Mouse (Mus musculus) 3134 (cell line): ENCODE measurements around the gene Zic2.
"Not testable (repeated sequence)": the region's sequence is repeated elsewhere in the genome, so short reads cannot be mapped to it uniquely, and the experiment has no call there.

Source experiments
- DNase-seq: peaks from one replicate; pipeline ENCODE4 v3.0.0-alpha.2; 2011; ENCODE audit warnings: low spot score; ENCODE audit not compliant: insufficient read length; ENCODE audit errors: extremely low read depth

The Zic2 gene

DNA sequence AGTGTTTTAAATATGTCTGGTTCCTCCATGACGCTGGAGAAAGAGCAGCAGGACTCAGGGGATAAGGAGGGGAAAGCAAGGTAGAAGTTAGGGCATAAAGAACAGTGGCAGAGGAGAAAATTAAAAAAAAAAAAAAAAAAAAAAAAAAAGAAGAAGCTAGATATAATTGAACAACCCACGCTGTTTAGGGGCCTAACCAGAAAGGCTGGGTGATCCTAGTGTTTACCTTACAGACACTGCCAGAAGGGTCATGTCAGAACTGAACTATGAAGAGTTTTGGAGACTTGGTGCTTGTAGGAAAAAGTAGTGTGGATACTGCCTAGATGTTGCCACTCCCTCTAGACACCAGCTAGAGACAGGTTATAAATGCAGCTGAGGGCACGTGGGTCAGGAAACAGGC is 13.7 kb upstream of the Zic2 start:
- DNase-seq: no peak

DNA sequence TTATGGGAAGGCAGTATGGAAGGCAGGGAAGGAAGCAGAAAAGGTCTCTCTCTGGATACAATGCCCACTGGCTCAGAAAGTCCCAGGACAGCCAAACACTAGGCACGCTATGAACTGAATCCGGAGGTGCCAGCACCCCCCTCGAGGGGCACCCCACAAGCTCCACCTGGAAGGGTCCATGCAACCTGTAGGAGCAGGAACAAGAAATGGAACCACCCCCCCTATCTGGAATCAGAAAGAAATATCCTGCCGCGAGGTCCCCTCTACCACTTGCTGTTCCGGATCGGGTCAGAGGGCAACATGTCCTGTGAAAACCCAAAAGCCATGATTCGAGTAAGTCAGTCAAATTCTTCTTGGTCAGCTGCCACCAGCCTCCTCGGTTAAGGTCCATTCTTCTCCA is 13.3 kb upstream of the Zic2 start:
- DNase-seq: no peak

- no peak for DNase-seq
Observed at GRCm38 (mm10) chr14:122462689-122463079, 12.6 kb upstream of the Zic2 start.

- no peak for DNase-seq
Observed at GRCm38 (mm10) chr14:122463080-122463691, 12.0 kb upstream of the Zic2 start.

DNA sequence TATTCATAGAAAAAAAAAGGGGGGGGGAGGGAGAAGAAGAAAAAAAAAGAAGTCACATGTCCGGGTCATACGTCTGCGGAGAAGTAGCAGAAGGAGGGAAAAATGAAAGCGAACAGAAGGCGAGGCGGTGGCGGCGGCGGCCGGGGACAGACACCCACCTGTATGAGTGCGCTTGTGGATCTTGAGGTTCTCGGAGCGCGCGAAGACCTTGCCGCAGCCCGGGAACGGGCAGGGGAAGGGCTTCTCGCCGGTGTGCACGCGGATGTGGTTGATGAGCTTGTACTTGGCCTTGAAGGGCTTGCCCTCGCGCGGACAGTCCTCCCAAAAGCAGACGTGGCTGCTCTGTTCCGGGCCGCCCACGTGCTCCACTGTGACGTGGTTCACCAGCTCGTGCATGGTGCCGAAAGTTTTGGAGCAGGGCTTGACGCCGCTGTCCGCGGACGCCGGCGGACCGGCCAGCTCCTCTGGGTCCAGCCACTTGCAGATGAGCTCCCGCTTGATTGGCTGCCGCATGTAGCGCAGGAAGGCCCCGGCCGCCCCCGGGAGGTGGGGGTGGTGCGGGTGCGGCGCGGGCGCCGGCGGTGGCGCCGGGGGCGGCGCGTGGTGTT is 11.4 kb upstream of the Zic2 start:
- DNase-seq: not testable (repeated sequence)

DNA sequence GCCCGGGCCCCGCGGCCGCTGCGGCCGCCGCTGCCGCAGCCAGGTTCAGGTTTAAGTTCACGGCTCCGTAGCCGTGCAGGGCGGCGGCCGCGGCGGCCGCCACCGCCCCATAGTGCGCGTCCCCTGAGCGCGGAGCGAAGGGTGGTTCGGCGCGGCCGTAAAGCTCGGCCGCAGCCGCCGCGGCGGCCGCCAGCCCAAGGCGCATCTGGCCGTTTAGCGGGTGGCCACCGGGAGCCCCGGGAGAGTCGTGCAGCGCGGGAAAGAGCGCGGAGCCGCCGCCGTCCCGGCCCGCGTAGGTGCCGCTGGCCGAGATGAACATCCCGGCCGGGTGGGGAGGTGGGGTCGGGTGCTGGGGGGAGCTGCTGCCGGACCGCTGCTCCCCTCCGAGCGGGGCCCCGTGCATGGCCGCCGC is 10.9 kb upstream of the Zic2 start:
- no peak for DNase-seq

- no peak for DNase-seq
Observed at GRCm38 (mm10) chr14:122464763-122465741, 10.2 kb upstream of the Zic2 start, which contains the start of gene Zic5. Gene Zic5 (minus strand): TSS chr14:122465677.

DNA sequence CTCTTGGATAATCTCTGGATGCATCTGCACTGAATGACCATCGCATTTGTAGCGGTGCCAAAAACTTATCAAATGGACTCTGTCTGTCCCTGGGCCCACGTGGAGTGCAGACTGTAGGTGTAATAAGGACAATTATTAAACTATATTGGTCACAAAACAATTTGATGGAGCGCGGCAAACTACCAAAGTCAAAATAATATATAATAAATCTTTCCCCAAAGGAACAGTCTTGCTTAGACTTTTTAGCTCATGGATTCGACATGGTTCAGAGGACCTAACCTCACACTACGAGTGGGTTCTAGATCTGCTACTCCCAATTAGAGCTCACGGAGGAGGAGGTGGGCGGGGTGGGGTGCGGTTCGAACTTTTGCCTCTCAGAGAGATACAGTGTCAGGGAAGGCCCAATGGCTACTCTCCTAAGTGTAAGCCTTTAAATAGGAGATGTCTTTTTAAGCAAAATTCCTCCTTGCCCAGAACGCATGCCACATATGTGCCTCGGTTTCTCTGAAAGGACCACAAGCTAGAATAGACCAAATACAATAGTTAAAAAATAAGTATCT is 9.2 kb upstream of the Zic2 start:
- DNase-seq: no peak

DNA sequence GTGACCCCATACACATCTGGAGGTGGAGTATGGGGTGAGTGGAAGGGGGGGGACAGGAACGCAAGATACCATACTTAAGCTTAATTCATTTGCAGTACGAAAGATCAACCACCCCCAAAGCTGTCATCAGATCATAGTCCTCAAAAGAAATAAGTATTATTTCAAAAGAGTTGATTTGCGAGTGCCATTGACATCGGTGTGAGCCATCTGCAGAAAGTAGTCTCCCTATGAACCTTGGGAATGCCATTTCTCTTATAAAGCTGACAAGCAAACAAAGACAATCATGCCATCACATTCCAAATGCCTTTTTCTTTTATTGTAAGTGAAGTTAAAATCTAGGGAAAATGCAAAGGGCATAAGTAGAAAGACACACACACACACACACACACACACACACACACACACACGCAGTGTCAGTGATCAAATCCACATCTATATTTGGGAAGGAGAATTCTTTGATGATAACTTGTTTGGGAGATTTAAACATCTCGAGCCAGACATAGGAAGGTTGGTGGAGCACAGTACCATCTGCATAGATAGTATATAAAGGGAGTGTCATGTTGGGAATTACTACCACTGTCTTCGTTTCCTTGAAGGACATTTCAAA is 8.4 kb upstream of the Zic2 start:
- no peak for DNase-seq

DNA sequence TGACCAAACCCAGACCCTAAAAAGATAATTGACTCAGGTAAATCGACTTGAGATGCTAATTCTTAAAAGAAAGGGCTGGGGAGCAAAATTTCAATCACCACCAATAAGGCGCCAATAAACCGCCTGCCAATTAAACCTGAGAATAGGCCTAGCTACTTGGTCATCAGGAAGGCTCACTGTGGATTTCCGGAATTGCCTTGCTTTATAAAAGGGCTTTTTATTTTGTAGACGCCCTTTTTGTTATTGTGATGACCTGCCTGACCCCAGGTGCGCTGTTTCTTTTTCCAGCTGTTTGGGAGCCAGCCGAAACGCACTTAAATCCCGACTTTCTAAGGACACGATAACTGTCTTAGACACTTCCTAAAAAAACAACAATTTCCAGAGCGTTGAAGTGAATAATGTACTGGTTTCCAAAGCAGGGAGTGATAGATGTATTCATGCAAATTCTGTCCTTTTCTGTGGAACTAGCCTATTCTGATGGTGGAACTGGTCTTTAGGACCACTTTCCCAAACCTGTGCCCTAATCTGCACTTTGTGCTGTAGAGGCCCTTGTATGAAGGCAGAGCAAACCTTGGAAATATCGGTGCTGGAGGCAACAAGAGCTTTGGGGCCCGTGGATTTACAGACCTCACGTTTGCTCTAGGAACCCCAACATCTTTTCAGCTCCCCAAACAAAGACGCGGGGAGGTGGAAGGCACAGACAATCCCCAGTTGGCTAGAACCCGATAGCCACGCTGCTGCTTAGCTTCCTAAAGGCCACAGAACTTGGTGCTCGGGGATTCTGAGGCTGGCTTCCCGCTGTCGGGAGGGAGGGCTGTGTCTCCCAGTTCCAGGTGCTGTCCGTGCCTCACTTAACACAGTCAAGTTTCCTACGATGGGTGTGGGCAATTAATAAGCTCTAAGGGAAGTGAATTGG is 7.1 kb upstream of the Zic2 start:
- DNase-seq: no peak

DNA sequence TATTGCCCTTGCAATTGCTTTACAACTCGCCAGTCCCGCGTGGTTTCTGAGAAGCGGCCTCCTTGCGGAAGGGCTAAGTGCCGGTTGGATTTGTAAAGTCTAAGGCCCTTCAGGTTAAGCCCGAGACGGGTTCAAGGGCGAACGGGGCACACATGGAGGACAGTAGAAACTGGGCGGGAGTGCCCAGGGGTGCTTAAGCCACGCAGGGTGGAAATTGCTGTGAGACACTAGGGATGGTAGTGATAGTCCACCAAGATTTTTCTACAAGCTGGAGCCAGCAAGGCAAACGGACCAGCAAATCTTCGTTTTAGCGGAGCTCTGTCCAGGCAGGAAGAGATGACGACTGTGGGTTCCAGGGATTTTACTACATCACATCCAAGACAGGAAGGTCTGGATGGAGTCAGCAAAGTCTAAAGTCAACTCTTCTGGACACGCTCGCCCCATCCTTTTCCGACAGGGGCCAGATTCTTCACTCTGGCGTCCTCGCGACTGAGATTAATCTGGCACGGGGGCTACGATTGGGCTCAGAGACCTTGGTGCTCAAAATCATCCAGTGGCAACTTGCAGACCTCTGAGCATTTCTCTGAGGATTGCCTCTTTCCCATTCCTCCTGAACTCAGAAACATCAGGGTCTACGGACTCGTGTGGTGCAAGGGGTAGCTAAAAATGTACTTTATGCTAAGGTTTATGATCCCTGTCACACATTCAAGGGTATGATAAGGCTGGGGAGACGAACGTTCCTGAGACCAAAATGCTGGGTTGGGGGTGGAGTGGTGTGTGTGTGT is 6.1 kb upstream of the Zic2 start:
- no peak for DNase-seq

DNA sequence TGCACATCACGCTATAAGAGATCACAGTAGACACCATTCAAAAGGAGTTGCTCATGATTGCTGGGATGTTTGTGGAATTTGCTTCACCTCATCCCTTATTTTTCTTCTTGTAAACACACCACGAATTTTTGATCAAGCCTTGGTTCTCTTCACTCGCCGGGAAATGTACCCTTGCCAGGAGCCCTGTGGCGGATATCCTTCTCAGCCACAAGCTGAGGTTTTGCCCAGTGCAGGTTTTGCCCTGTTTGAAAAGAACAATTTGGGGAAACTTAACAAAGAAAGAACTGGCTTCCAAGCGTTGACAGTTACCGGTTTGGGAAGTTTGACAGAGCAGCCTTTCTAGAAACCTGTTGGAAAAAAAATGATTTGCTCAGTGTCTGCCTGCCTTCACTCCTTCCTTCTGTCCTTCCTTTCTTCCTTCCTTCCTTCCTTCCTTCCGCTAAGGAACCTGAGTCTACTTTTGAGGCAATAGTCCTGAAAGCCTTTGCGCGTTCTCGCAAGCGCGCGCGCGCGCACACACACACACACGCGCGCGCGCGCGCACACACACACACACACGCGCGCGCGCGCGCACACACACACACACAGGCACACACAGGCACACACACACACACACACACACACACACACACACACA is 3.7 kb upstream of the Zic2 start:
- DNase-seq: peak; percentile 27

GRCm38 (mm10) chr14:122472161-122472560 is 3.1 kb upstream of the Zic2 start:
- no peak for DNase-seq

DNA sequence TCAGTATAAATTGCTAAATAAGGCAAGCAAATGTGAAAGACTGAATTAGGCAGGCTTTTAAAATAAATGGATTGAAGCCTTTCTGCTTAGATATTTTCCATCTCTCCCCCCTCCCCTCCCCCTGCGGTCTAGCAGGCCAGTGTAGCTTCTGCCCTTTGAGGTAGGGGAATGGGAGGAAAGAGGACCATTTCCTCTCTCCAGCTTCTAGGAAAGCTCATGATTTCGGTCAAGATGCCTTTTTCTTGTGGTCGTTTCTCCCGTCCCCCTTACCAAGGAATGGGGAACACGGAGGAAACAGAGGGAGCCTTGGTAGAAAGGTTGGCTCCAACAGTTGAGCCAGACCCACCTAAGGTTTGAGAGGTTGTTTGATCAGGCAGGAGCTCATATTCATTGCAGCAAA is 2.6 kb upstream of the Zic2 start:
- DNase-seq: no peak

GRCm38 (mm10) chr14:122473211-122473751 is 2.0 kb upstream of the Zic2 start:
- DNase-seq: no peak

DNA sequence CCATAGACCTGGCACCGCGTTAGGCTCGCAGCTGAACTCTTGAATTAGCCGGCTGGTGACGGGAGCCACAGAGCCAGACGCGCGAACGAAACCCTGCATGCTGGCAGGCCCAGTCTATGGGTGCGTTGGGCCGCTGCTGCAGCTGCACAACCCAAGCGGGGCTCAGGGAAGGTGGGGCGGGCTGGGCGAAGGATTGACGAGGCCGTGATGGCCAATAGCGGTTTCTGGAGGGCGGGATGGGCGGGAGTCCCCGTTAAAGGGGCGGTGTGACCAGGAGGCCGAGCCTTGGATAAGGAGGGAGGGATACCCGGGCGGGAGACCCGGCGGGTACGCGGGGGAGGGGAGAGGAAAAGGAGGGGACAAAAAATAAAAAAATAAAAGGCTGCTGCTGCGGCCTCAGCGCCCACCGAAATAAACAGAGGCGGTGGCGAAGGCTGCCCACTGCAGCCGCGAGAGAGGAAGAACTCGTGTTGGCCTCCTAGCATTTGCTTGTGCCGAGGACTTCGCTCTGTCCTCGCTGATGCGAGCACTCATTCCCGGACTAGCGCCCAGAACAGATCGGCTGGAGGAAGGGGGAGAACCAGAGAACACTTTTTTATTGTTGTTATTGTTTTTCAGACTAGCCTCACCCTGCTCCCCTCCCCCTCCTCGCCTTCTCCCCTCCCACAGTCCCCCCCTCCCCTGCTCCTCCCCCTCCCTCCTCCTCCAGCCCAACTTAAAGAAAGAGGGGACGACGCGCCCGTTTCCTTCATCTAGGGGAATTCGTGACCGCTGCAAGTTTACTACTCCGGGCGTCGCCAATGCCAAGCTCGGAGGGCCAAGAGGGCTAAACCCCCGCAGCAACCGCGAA is 969 bp upstream of the Zic2 start:
- no peak for DNase-seq

DNA sequence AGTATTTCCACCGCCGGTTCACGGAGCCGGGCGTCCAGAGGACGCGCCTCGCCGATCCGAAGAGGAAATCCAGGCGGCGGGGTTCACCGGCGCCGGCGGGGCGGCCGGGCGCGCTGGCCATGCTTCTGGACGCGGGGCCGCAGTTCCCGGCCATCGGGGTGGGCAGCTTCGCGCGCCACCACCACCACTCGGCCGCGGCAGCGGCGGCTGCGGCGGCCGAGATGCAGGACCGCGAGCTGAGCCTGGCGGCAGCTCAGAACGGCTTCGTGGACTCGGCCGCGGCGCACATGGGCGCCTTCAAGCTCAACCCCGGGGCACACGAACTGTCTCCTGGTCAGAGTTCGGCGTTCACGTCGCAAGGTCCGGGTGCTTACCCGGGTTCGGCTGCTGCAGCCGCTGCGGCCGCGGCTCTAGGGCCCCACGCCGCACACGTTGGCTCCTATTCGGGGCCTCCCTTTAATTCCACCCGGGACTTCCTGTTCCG is 364 bp downstream of the Zic2 start:
- DNase-seq: no peak
